Mouse (Mus musculus): ENCODE results near the gene Chn2.

The Chn2 gene

GRCm38 (mm10) chr6:54203926-54204325 lies 164.6 kb downstream of the Chn2 start:
- no peak for DNase-seq

GRCm38 (mm10) chr6:54204931-54205330 lies 165.6 kb downstream of the Chn2 start:
- no peak for DNase-seq

- no peak for DNase-seq
Measured at GRCm38 (mm10) chr6:54205471-54205870, 166.1 kb downstream of the Chn2 start.

- DNase-seq: no peak
Measured at GRCm38 (mm10) chr6:54206221-54206738, 166.9 kb downstream of the Chn2 start.

- no peak for DNase-seq
Measured at GRCm38 (mm10) chr6:54208786-54209185, 169.4 kb downstream of the Chn2 start.

- no peak for DNase-seq
Measured at GRCm38 (mm10) chr6:54210971-54211370, 171.6 kb downstream of the Chn2 start.

GRCm38 (mm10) chr6:54211939-54212338 lies 172.6 kb downstream of the Chn2 start:
- no peak for DNase-seq

GRCm38 (mm10) chr6:54213743-54214142 lies 174.4 kb downstream of the Chn2 start:
- DNase-seq: no peak

GRCm38 (mm10) chr6:54215636-54216035 lies 176.3 kb downstream of the Chn2 start:
- DNase-seq: no peak

- DNase-seq: no peak
Measured at GRCm38 (mm10) chr6:54216512-54216911, 177.2 kb downstream of the Chn2 start.

GRCm38 (mm10) chr6:54220124-54220523 lies 180.8 kb downstream of the Chn2 start:
- no peak for DNase-seq

- DNase-seq: no peak
Measured at GRCm38 (mm10) chr6:54223529-54223928, 184.2 kb downstream of the Chn2 start.

- no peak for DNase-seq
Measured at GRCm38 (mm10) chr6:54224325-54224724, 185.0 kb downstream of the Chn2 start.

GRCm38 (mm10) chr6:54225327-54225726 lies 186.0 kb downstream of the Chn2 start:
- no peak for DNase-seq

- DNase-seq: no peak
Measured at GRCm38 (mm10) chr6:54227061-54227460, 187.7 kb downstream of the Chn2 start.

- DNase-seq: no peak
Measured at GRCm38 (mm10) chr6:54228421-54228820, 189.1 kb downstream of the Chn2 start.

GRCm38 (mm10) chr6:54228874-54229273 lies 189.5 kb downstream of the Chn2 start:
- DNase-seq: peak in 1 of 2 experiments; percentile 17

GRCm38 (mm10) chr6:54231769-54232558 lies 192.6 kb downstream of the Chn2 start:
- DNase-seq: no peak

GRCm38 (mm10) chr6:54236441-54236840 lies 197.1 kb downstream of the Chn2 start:
- no peak for DNase-seq

GRCm38 (mm10) chr6:54241761-54242160 lies 202.4 kb downstream of the Chn2 start:
- no peak for DNase-seq

- DNase-seq: no peak
Measured at GRCm38 (mm10) chr6:54242286-54242685, 202.9 kb downstream of the Chn2 start.

- DNase-seq: no peak
Measured at GRCm38 (mm10) chr6:54248354-54249252, 209.2 kb downstream of the Chn2 start.

GRCm38 (mm10) chr6:54251401-54252191 lies 212.2 kb downstream of the Chn2 start:
- DNase-seq: no peak
